Mouse (Mus musculus) kidney, embryonic 16.5 days (tissue): ENCODE measurements around the gene Mapk1ip1. TPM values are rescaled to one million over a fixed set of nuclear protein-coding genes. Genes with fewer than 3 reads are reported as not detected.

Experiments used
- ATAC-seq: fragments of 200-750 bp; cut with Nextera tagmentation; 2 replicates; pipeline ENCODE4 v1.8.0; 2017; ENCODE audit warnings: moderate TSS enrichment; ENCODE audit not compliant: low FRiP score, low TSS enrichment
- H3K27ac ChIP-seq: fragments of 300-500 bp; sonication (generic); 2 replicates; pipeline ENCODE4 v1.5.1; 2014; ENCODE audit warnings: low read length
- H3K27me3 ChIP-seq: fragments of 300-500 bp; sonication (generic); 2 replicates; pipeline ENCODE4 v1.6.1; 2014; ENCODE audit warnings: low read length, control low read depth, mixed read lengths; ENCODE audit not compliant: insufficient read depth
- H3K36me3 ChIP-seq: fragments of 300-500 bp; sonication (generic); 2 replicates; pipeline ENCODE4 v1.6.1; 2014; ENCODE audit warnings: low read length, control low read depth, mixed read lengths; ENCODE audit not compliant: insufficient read depth
- H3K4me1 ChIP-seq: fragments of 300-500 bp; sonication (generic); 2 replicates; pipeline ENCODE4 v1.6.1; 2014; ENCODE audit warnings: low read length, control low read depth, mixed read lengths; ENCODE audit not compliant: insufficient read depth
- H3K4me2 ChIP-seq: fragments of 300-500 bp; sonication (generic); replicated peaks from 2 replicates; pipeline ENCODE4 v1.6.1; 2014; ENCODE audit warnings: low read depth, low read length
- H3K4me3 ChIP-seq: fragments of 300-500 bp; sonication (generic); 2 replicates; pipeline ENCODE4 v1.5.1; 2014; ENCODE audit warnings: mild to moderate bottlenecking, low read length
- H3K9ac ChIP-seq: fragments of 300-500 bp; sonication (generic); replicated peaks from 2 replicates; pipeline ENCODE4 v1.6.1; 2014; ENCODE audit warnings: low read length
- H3K9me3 ChIP-seq: fragments of 300-500 bp; sonication (generic); 2 replicates; pipeline ENCODE4 v1.6.1; 2016; ENCODE audit warnings: low read length, control low read depth
- WGBS: fragments of 180-500 bp; shearing (Covaris S2); extraction: QIAGEN DNeasy Blood & Tissue Kit; methylation state at CpG from one replicate; pipeline ENCODE4 v1.1.7; 2014; 5-methylcytosine and 5-hydroxymethylcytosine counted together
- polyA plus RNA-seq: library from polyadenylated mRNA; unstranded; fragments of >200 nt; fragmentation: Nextera tagmentation; extraction: Ambion mirVana; gene quantifications from 2 replicates; pipeline ENCODE4 v1.2.1, GENCODE M21; 2015

The Mapk1ip1 gene
- polyA plus RNA-seq, 1 experiment from 2014 or later = 16.9 TPM

- H3K4me2 ChIP-seq = no peak overlapping the region
- 58% methylated on average over 3 of the region's 3 CpGs for WGBS
- H3K4me1 ChIP-seq = peaks cover 11% of the 10 kb centered on the region
- no peaks in the 10 kb centered on the region for H3K9me3 ChIP-seq
- no peak overlapping the region for H3K27ac ChIP-seq
- 0 out of 2 replicates have a peak, but pooled peaks cover 3% of the 10 kb centered on the region for H3K36me3 ChIP-seq
- H3K9ac ChIP-seq = no peak overlapping the region
- no peak overlapping the region for H3K4me3 ChIP-seq
- H3K27me3 ChIP-seq = no peaks in the 10 kb centered on the region
- no peak for ATAC-seq
Measured at GRCm38 (mm10) chr7:138841436-138842151, 4.5 kb downstream of the Mapk1ip1 start.

- no peak overlapping the region for H3K4me3 ChIP-seq
- WGBS = 42% methylated on average over 4 of the region's 4 CpGs
- H3K4me2 ChIP-seq = no peak overlapping the region
- no peak overlapping the region for H3K27ac ChIP-seq
- no peaks in the 10 kb centered on the region for H3K27me3 ChIP-seq
- no peaks in the 10 kb centered on the region for H3K9me3 ChIP-seq
- H3K36me3 ChIP-seq = peaks cover 11% of the 10 kb centered on the region
- peak; percentile 50; the same call in 1 of the 2 replicates for ATAC-seq
- H3K4me1 ChIP-seq = peaks cover 11% of the 10 kb centered on the region
- H3K9ac ChIP-seq = no peak overlapping the region
Measured at GRCm38 (mm10) chr7:138840594-138841021, 5.5 kb downstream of the Mapk1ip1 start.

- no peak overlapping the region for H3K27ac ChIP-seq
- no peaks in the 10 kb centered on the region for H3K4me1 ChIP-seq
- ATAC-seq = no peak
- no peak overlapping the region for H3K9ac ChIP-seq
- no peaks in the 10 kb centered on the region for H3K9me3 ChIP-seq
- no peak overlapping the region for H3K4me2 ChIP-seq
- 82% methylated on average over 3 of the region's 3 CpGs for WGBS
- H3K27me3 ChIP-seq = no peaks in the 10 kb centered on the region
- peaks cover 8% of the 10 kb centered on the region for H3K36me3 ChIP-seq
- no peak overlapping the region for H3K4me3 ChIP-seq
Measured at GRCm38 (mm10) chr7:138835028-138835427, 11.0 kb downstream of the Mapk1ip1 start.

- 18% methylated on average over 11 of the region's 11 CpGs for WGBS
- no peaks in the 10 kb centered on the region for H3K36me3 ChIP-seq
- no peak overlapping the region for H3K4me3 ChIP-seq
- ATAC-seq = no peak
- no peak overlapping the region for H3K27ac ChIP-seq
- no peak overlapping the region for H3K9ac ChIP-seq
- H3K27me3 ChIP-seq = no peaks in the 10 kb centered on the region
- no peaks in the 10 kb centered on the region for H3K4me1 ChIP-seq
- H3K9me3 ChIP-seq = no peaks in the 10 kb centered on the region
- H3K4me2 ChIP-seq = no peak overlapping the region
Measured at GRCm38 (mm10) chr7:138827812-138828211, 18.3 kb downstream of the Mapk1ip1 start.

- Histone ChIP-seq H3K36me3 (no peaks in the 10 kb centered on the region), H3K27ac (no peak overlapping the region), H3K27me3 (no peaks in the 10 kb centered on the region), H3K4me3 (no peak overlapping the region), H3K4me2 (no peak overlapping the region), H3K4me1 (no peaks in the 10 kb centered on the region), H3K9me3 (no peaks in the 10 kb centered on the region), H3K9ac (no peak overlapping the region)
- no peak for ATAC-seq
- WGBS = 77% methylated on average over 19 of the region's 19 CpGs
Measured at GRCm38 (mm10) chr7:138824995-138825756, 20.9 kb downstream of the Mapk1ip1 start.

- WGBS = 63% methylated on average over 6 of the region's 6 CpGs
- no peak for ATAC-seq
- H3K9me3 ChIP-seq = no peaks in the 10 kb centered on the region
Measured at GRCm38 (mm10) chr7:138824423-138824822, 21.6 kb downstream of the Mapk1ip1 start.

GRCm38 (mm10) chr7:138818314-138818713, 27.8 kb downstream of the Mapk1ip1 start:
- Histone ChIP-seq H3K9ac (no peak overlapping the region), H3K27ac (no peak overlapping the region), H3K9me3 (no peaks in the 10 kb centered on the region), H3K36me3 (no peaks in the 10 kb centered on the region), H3K27me3 (no peaks in the 10 kb centered on the region), H3K4me3 (no peak overlapping the region), H3K4me1 (no peaks in the 10 kb centered on the region), H3K4me2 (no peak overlapping the region)
- 67% methylated on average over 4 of the region's 4 CpGs for WGBS
- no peak for ATAC-seq

More at GRCm38 (mm10) chr7:138824423-138824822, 21.6 kb downstream of the Mapk1ip1 start:
- Histone ChIP-seq H3K27me3 (no peaks in the 10 kb centered on the region), H3K27ac (no peak overlapping the region), H3K4me2 (no peak overlapping the region), H3K4me1 (no peaks in the 10 kb centered on the region), H3K9ac (no peak overlapping the region), H3K36me3 (no peaks in the 10 kb centered on the region), H3K4me3 (no peak overlapping the region)

GRCm38 (mm10) chr7:138813213-138813875, 32.7 kb downstream of the Mapk1ip1 start:
- Histone ChIP-seq H3K4me3 (no peak overlapping the region), H3K9ac (no peak overlapping the region), H3K4me2 (no peak overlapping the region), H3K27ac (no peak overlapping the region), H3K9me3 (no peaks in the 10 kb centered on the region), H3K4me1 (no peaks in the 10 kb centered on the region), H3K27me3 (no peaks in the 10 kb centered on the region), H3K36me3 (no peaks in the 10 kb centered on the region)
- WGBS = 60% methylated on average over 11 of the region's 11 CpGs
- no peak for ATAC-seq

GRCm38 (mm10) chr7:138807146-138807545, 38.9 kb downstream of the Mapk1ip1 start:
- WGBS = 94% methylated on average over 3 of the region's 3 CpGs
- no peaks in the 10 kb centered on the region for H3K27me3 ChIP-seq
- H3K9me3 ChIP-seq = peaks cover 12% of the 10 kb centered on the region
- H3K9ac ChIP-seq = no peak overlapping the region
- no peak overlapping the region for H3K4me2 ChIP-seq
- no peak overlapping the region for H3K4me3 ChIP-seq
- H3K4me1 ChIP-seq = peaks cover 4% of the 10 kb centered on the region; the same call in 1 of the 2 replicates
- no peak for ATAC-seq
- no peak overlapping the region for H3K27ac ChIP-seq
- H3K36me3 ChIP-seq = no peaks in the 10 kb centered on the region
